Mouse (Mus musculus): Measurements from ENCODE around the gene Gjd2.

DNA sequence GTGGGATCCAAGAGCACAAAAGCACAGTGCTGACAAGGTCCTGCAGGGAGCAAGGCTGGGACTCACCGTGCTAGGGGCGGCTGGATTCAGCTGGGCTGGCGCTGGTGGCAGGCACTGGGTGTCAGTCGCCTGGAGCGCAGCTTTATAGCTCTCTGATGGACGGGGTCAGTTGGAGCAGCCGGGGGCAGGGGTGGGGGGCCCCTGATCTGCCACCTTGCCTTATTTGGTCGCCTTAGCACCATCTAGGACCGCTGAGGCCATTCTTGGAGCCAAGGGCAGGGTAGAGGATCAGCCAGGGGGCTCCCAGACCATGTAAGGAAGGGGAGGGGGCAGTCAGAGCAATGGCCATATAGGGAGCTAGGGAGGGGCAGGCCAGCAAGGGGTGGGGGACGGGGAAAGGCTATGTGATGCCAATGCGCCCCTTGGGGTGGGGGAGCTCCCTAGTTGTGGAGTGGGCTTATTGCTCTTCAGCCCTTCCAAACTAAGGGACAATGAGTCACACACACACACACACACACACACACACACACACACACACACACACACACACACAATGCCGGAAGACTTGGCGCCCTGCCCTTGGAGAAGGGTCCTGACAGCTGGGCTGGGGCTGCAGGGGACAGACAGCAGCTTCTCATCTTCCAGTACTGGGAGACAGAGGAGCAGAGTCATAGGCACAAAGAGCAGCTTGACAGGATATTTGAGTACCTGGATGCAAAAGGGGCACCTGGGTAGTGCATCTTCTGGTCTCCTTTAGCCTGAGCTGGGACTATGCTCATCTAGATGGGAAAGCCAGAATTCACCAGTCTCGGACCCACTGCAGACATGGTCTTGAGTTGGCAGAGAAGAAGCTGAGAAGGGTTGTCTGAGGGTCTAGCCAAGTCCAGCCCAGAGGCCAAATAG lies 39.5 kb upstream of the Gjd2 start, which contains the start of gene Actc1:
- TF ChIP-seq CTCF (IDR thresholded peaks at IDR 0.05; ENCODE audit: borderline replicate concordance, control insufficient read depth, extremely low read depth, insufficient read depth, low read length, poor library complexity) (no peak), POLR2A (IDR thresholded peaks at IDR 0.05; ENCODE audit: control insufficient read depth, extremely low read depth, insufficient read depth, low read length, poor library complexity) (no peak)

Measured in thymus, adult 2 months (tissue).